Mouse (Mus musculus) adrenal gland, adult 8-10 months (tissue): ENCODE data around the gene Sec14l4. TPM values are rescaled to one million over a fixed set of nuclear protein-coding genes. Genes with fewer than 3 reads are reported as not detected.
"Not testable (repeated sequence)": the region's sequence is repeated elsewhere in the genome, so short reads cannot be mapped to it uniquely, and the experiment has no call there.

Experiments used
- DNase-seq: peaks from one replicate; pipeline ENCODE4 v3.0.0; 2022
- total RNA-seq, 4 experiments: library from RNA; stranded (reverse); gene quantifications; 2 replicates each; pipeline ENCODE4 v1.2.4; 2022

Gene Sec14l4
- 1 to 10 TPM in 2 of 4 experiments, under 1 TPM in 1, not detected in 1; 0.59 to 5.1 (median 3.8) TPM for total RNA-seq

GRCm38 (mm10) chr11:4031126-4031941, at the start of gene Sec14l4:
Gene Sec14l4, plus strand, starts transcription at chr11:4031462.
- peak; percentile 30 for DNase-seq

- DNase-seq, result no peak
Measured at GRCm38 (mm10) chr11:3981536-3981935, 49.7 kb upstream of the Sec14l4 start.

GRCm38 (mm10) chr11:3982275-3983209, 48.7 kb upstream of the Sec14l4 start:
- no peak for DNase-seq

GRCm38 (mm10) chr11:3983291-3983862, 47.9 kb upstream of the Sec14l4 start, which contains the start of gene Gal3st1:
Gene Gal3st1, plus strand, starts transcription at chr11:3983636.
- DNase-seq, result no peak

GRCm38 (mm10) chr11:3983863-3984745, 47.2 kb upstream of the Sec14l4 start:
- DNase-seq, result no peak

- DNase-seq, result no peak
Measured at GRCm38 (mm10) chr11:3989748-3990147, 41.5 kb upstream of the Sec14l4 start.

- no peak for DNase-seq
Measured at GRCm38 (mm10) chr11:3993132-3993531, 38.1 kb upstream of the Sec14l4 start.

GRCm38 (mm10) chr11:3993914-3994313, 37.3 kb upstream of the Sec14l4 start:
- DNase-seq, result no peak

- no peak for DNase-seq
Measured at GRCm38 (mm10) chr11:3995511-3995910, 35.8 kb upstream of the Sec14l4 start.

- no peak for DNase-seq
Measured at GRCm38 (mm10) chr11:3996840-3997239, 34.4 kb upstream of the Sec14l4 start.

- no peak for DNase-seq
Measured at GRCm38 (mm10) chr11:3997978-3998720, 33.1 kb upstream of the Sec14l4 start.

GRCm38 (mm10) chr11:3999547-3999946, 31.7 kb upstream of the Sec14l4 start:
- no peak for DNase-seq

- DNase-seq, result peak; percentile 26
Measured at GRCm38 (mm10) chr11:4001603-4002002, 29.7 kb upstream of the Sec14l4 start.

GRCm38 (mm10) chr11:4005220-4005805, 25.9 kb upstream of the Sec14l4 start:
- DNase-seq, result no peak

GRCm38 (mm10) chr11:4006462-4006861, 24.8 kb upstream of the Sec14l4 start:
- DNase-seq, result no peak

- no peak for DNase-seq
Measured at GRCm38 (mm10) chr11:4012616-4013015, 18.6 kb upstream of the Sec14l4 start.

- not testable (repeated sequence) for DNase-seq
Measured at GRCm38 (mm10) chr11:4015796-4016195, 15.5 kb upstream of the Sec14l4 start.

GRCm38 (mm10) chr11:4022111-4022510, 9.2 kb upstream of the Sec14l4 start:
- DNase-seq, result not testable (repeated sequence)

- DNase-seq, result no peak
Measured at GRCm38 (mm10) chr11:4023321-4023720, 7.9 kb upstream of the Sec14l4 start.

GRCm38 (mm10) chr11:4027066-4027465, 4.2 kb upstream of the Sec14l4 start:
- DNase-seq, result no peak
